Mouse (Mus musculus) cerebellum, adult 2 months (tissue): ENCODE results near the gene Mafk. TPM values are rescaled to one million over a fixed set of nuclear protein-coding genes. Genes with fewer than 3 reads are reported as not detected.

Experiments
- DNase-seq, 2 experiments: peaks; one replicate each; pipeline ENCODE4 v3.0.0; 2021
- H3K27ac ChIP-seq: fragments of 200-500 bp; 2 replicates; pipeline ENCODE4 v1.5.1; 2012; ENCODE audit warnings: low read length, control low read depth, inconsistent platforms; ENCODE audit not compliant: insufficient read depth
- H3K27me3 ChIP-seq: fragments of 200-500 bp; 2 replicates; pipeline ENCODE4 v1.6.1; 2012; ENCODE audit warnings: inconsistent platforms, mild to moderate bottlenecking, low read length, moderate library complexity; ENCODE audit not compliant: control insufficient read depth, insufficient read depth
- H3K4me1 ChIP-seq: fragments of 200-500 bp; 2 replicates; pipeline ENCODE4 v1.6.1; 2011; ENCODE audit warnings: low read length; ENCODE audit not compliant: control insufficient read depth, insufficient read depth
- H3K4me3 ChIP-seq: fragments of 200-500 bp; replicated peaks from 2 replicates; pipeline ENCODE3; 2011; ENCODE audit warnings: mild to moderate bottlenecking, low read depth, low read length, control low read depth; ENCODE audit not compliant: insufficient read depth
- CTCF ChIP-seq: fragments of 200-500 bp; IDR thresholded peaks from 2 replicates; pipeline ENCODE4 v1.5.1; 2011; ENCODE audit warnings: low read depth, mild to moderate bottlenecking, control low read depth, low read length, moderate library complexity, borderline replicate concordance; ENCODE audit not compliant: insufficient read depth
- POLR2A ChIP-seq: fragments of 200-500 bp; IDR thresholded peaks from 2 replicates; pipeline ENCODE4 v1.6.1; 2011; ENCODE audit warnings: low read length, control low read depth, borderline replicate concordance; ENCODE audit not compliant: insufficient read depth
- WGBS: fragments of 180-500 bp; shearing (Covaris S2); methylation state at CpG from one replicate; pipeline ENCODE4 v1.1.7; 2018; 5-methylcytosine and 5-hydroxymethylcytosine counted together
- polyA plus RNA-seq: library from polyadenylated mRNA; depleted of rRNA; stranded (reverse); fragments of >200 nt; gene quantifications from 2 replicates; pipeline ENCODE4 v1.2.3, GENCODE M21; 2012

The Mafk gene
- polyA plus RNA-seq, 1 experiment: 7.8 TPM

GRCm38 (mm10) chr5:139798168-139798900, 7.0 kb downstream of the Mafk start:
- 35% methylated on average over 12 of the region's 12 CpGs for WGBS
- DNase-seq: no peak
- H3K27me3 ChIP-seq: no peaks in the 10 kb centered on the region
- peaks cover 11% of the 10 kb centered on the region; the same call in 1 of the 2 replicates for H3K4me1 ChIP-seq
- H3K4me3 ChIP-seq: no peak overlapping the region
- no peak overlapping the region for H3K27ac ChIP-seq
- TF ChIP-seq CTCF (no peak), POLR2A (no peak)

- Histone ChIP-seq H3K27ac (no peak overlapping the region), H3K27me3 (no peaks in the 10 kb centered on the region), H3K4me1 (peaks cover 11% of the 10 kb centered on the region; the same call in 1 of the 2 replicates), H3K4me3 (no peak overlapping the region)
- WGBS: 93% methylated on average over 9 of the region's 9 CpGs
- TF ChIP-seq CTCF: no peak
- no peak for TF ChIP-seq POLR2A
- no peak for DNase-seq
These were observed 7.7 kb downstream of the Mafk start for GRCm38 (mm10) chr5:139799041-139799440.

GRCm38 (mm10) chr5:139799801-139800590, 8.7 kb downstream of the Mafk start:
- TF ChIP-seq CTCF: no peak
- no peak for TF ChIP-seq POLR2A
- Histone ChIP-seq H3K27me3 (no peaks in the 10 kb centered on the region), H3K4me3 (no peak overlapping the region), H3K27ac (no peak overlapping the region), H3K4me1 (peaks cover 11% of the 10 kb centered on the region; the same call in 1 of the 2 replicates)
- 81% methylated on average over 33 of the region's 33 CpGs for WGBS
- DNase-seq: no peak

- Histone ChIP-seq H3K4me1 (peaks cover 11% of the 10 kb centered on the region; the same call in 1 of the 2 replicates), H3K27me3 (no peaks in the 10 kb centered on the region), H3K27ac (no peak overlapping the region), H3K4me3 (no peak overlapping the region)
- no peak for DNase-seq
- TF ChIP-seq CTCF: no peak
- no peak for TF ChIP-seq POLR2A
- 94% methylated on average over 8 of the region's 8 CpGs for WGBS
These were observed 9.9 kb downstream of the Mafk start for GRCm38 (mm10) chr5:139801231-139801630.

- H3K27ac ChIP-seq: no peak overlapping the region
- 77% methylated on average over 10 of the region's 10 CpGs for WGBS
- H3K4me3 ChIP-seq: no peak overlapping the region
- TF ChIP-seq POLR2A (no peak), CTCF (no peak)
- no peaks in the 10 kb centered on the region for H3K27me3 ChIP-seq
- peaks cover 11% of the 10 kb centered on the region; the same call in 1 of the 2 replicates for H3K4me1 ChIP-seq
- no peak for DNase-seq
These were observed 10.6 kb downstream of the Mafk start for GRCm38 (mm10) chr5:139801880-139802279.

- H3K4me3 ChIP-seq: no peak overlapping the region
- no peaks in the 10 kb centered on the region for H3K27me3 ChIP-seq
- TF ChIP-seq POLR2A (no peak), CTCF (no peak)
- DNase-seq: no peak
- peaks cover under 1% of the 10 kb centered on the region; the same call in 1 of the 2 replicates for H3K4me1 ChIP-seq
- no peak overlapping the region for H3K27ac ChIP-seq
- 74% methylated on average over 8 of the region's 8 CpGs for WGBS
These were observed 11.9 kb downstream of the Mafk start for GRCm38 (mm10) chr5:139803165-139803564.

GRCm38 (mm10) chr5:139803601-139804102, 12.3 kb downstream of the Mafk start:
- Histone ChIP-seq H3K4me1 (no peaks in the 10 kb centered on the region), H3K27ac (no peak overlapping the region), H3K27me3 (no peaks in the 10 kb centered on the region), H3K4me3 (no peak overlapping the region)
- 12% methylated on average over 12 of the region's 12 CpGs for WGBS
- TF ChIP-seq CTCF: no peak
- no peak for TF ChIP-seq POLR2A
- DNase-seq: no peak
